Mouse (Mus musculus): ENCODE data around the gene Vmn1r75.

Gene Vmn1r75

DNA sequence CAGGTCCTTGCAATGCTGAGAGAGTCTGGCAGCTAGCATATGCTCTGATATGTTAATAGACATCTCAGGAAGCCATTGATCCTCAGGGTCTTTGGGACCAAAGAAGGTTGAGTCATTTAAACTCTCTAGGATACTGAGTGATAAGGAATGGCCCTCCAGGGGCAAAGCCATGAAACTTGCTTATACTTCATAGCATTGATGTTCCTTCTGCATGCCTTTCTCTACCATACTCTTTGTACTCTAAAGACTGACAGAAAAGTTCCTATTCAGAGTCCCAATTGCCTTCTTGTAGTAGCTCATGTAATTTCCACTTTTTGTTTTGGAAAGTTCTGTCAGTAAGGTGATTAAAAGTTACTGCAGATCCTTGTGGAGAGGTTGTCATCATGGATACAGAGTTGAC is at the start of gene Vmn1r75:
Gene Vmn1r75, plus strand, starts transcription at position 301 of the 400 bp plus-strand sequence.
- no peak for DNase-seq

- no peak for DNase-seq
These were observed 40.8 kb upstream of the Vmn1r75 start, which contains the start of gene Vmn1r74 for GRCm38 (mm10) chr7:11833680-11834079. Gene Vmn1r74, plus strand, starts transcription at chr7:11833980.

Measured in kidney, adult 11 months (tissue).